Mouse (Mus musculus): ENCODE results near the gene Vmn1r231. TPM values are rescaled to one million over a fixed set of nuclear protein-coding genes. Genes with fewer than 3 reads are reported as not detected.

Gene Vmn1r231
- not detected in 2 replicates for polyA plus RNA-seq (2014; fragmentation: Nextera tagmentation; extraction: Ambion mirVana)

DNA sequence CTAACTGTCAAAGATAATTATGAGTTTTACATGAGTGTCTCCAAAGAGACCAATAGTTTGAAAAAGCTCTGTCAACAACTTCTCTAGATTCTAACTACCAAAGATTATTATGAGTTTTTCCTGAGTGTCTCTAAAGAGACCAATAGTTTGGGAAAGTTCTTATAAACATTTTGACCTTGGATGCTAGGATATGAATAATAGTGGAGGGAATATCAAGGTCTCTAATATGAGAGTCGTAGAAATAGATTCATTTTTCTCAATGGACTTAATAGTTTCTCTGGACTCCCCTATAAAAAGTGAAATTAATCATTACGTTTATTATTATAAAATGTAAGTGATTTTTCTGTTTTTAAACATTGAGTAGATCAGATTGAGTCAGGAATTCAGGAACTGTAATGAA lies at the start of gene Vmn1r231:
TSS of gene Vmn1r231 (minus strand) at position 101 of the 400 bp plus-strand sequence.
- Histone ChIP-seq H3K4me2 (ENCODE audit: low read depth, low read length) (no peak within 1 kb of the TSS), H3K27ac (ENCODE audit: low read depth, low read length) (no peak within 1 kb of the TSS), H3K9ac (replicated peaks; ENCODE audit: low read depth, low read length) (no peak within 1 kb of the TSS), H3K4me1 (ENCODE audit: control insufficient read depth, insufficient read depth, low read length) (no peaks in the 10 kb centered on the region), H3K4me3 (ENCODE audit: low read depth, low read length) (no peak within 1 kb of the TSS), H3K27me3 (ENCODE audit: control insufficient read depth, insufficient read depth, low read length) (no peaks in the 10 kb centered on the region), H3K36me3 (ENCODE audit: control insufficient read depth, insufficient read depth, low read length) (no peaks in the 10 kb centered on the region), H3K9me3 (ENCODE audit: control insufficient read depth, low read length) (no peaks in the 10 kb centered on the region)
- ATAC-seq (ENCODE audit: low read depth) = no peak
- 64% methylated on average over 2 of the region's 2 CpGs for WGBS

DNA sequence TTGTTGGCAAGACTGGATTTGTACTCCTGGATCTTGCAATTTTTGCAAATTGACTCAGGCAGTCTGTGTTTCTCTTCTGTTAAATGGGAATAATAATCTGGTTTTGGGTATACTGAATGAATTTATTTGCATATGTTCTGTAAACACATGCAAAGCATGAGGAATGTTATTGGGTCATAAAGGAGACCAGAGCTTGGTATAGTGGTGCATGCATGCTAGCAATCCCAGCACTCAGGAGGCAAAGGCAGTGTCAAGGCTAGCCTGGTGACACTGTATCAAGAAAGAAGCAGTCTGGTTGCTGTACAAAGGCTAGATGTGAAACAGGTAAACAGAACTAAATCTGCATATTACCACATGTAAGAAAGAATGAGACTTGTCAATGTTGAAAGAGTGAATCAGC lies 41.7 kb upstream of the Vmn1r231 start:
- H3K9me3 ChIP-seq (ENCODE audit: control insufficient read depth, low read length) = no peaks in the 10 kb centered on the region
- ATAC-seq (ENCODE audit: low read depth) = no peak
- H3K9ac ChIP-seq (replicated peaks; ENCODE audit: low read depth, low read length) = peak overlapping the region; percentile 84; the same call in 1 of the 2 replicates
- H3K4me2 ChIP-seq (ENCODE audit: low read depth, low read length) = peak overlapping the region; percentile 67
- peaks cover 23% of the 10 kb centered on the region for H3K4me1 ChIP-seq (ENCODE audit: control insufficient read depth, insufficient read depth, low read length)
- H3K27me3 ChIP-seq (ENCODE audit: control insufficient read depth, insufficient read depth, low read length) = no peaks in the 10 kb centered on the region
- H3K36me3 ChIP-seq (ENCODE audit: control insufficient read depth, insufficient read depth, low read length) = 0 out of 2 replicates have a peak, but pooled peaks cover 3% of the 10 kb centered on the region
- H3K4me3 ChIP-seq (ENCODE audit: low read depth, low read length) = peak overlapping the region; percentile 76
- H3K27ac ChIP-seq (ENCODE audit: low read depth, low read length) = no peak overlapping the region

DNA sequence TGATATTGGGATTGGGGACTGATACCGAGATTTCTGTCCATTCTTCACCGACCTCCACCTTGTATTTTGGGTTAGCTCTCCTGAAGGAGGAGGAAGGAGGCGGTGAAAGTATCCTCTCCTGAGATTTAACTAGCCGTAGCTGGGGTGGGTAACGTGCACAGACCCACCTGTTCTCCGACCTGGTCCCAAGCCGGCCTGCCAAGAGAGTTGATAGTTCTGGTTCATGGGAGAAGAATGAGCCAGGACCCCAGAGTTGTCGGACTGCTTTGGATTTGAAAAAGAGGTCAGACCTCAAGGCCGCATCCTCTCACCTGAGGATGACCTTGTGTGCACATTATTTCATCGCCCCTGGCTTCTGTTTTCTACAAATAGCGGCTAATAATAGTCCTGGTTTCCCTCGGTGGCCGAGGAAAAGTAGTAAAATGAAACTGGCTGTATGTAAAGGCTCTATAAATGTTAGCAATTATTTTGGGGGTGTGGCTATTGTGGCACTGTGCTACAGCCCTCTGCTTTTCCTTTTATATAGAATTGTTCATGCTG lies 41.2 kb upstream of the Vmn1r231 start:
- 1% methylated on average over 13 of the region's 13 CpGs for WGBS
- no peaks in the 10 kb centered on the region for H3K27me3 ChIP-seq (ENCODE audit: control insufficient read depth, insufficient read depth, low read length)

DNA sequence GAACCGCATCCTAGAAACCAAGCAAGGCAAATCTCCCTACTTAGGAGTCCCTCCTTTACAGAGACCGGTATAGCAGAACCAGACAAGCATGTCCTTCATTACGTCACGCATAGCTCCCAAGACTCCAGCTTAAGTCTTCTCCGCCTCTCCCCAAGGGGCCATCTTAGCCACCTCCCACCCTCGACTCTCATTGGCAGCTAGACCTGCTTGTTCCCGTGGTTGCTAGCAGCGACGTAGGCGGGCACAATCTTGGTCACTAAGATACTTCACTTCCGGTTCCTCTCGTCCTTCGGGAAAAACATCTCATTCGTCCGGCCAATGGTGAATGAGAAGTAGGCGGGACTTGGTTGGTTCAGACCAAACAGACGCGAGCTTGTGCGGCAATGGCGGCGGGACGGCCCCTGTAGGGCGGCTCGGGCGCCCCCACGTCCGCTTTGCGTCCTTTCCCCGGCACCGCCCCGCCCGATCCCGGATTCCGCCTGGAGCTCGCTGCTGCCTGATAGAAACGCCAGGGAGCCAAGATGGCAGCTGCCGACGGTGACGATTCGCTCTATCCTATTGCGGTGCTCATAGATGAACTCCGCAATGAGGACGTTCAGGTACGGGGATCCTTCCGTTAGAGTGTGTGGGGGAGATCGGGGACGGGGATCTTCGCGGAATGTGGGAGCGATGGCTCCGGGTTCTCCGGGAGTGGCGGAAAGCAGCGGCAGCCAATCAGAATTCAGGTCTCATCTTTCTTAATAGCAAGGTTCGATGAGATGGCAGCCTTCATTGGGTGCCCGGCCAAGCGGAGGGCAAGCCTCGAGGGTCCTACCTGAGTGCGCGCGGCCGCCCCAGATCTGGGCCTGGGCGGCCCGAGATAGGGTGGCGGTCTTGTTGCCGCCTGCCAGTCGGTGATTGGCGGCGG lies 40.3 kb upstream of the Vmn1r231 start, which contains the start of gene Ppp2r1a:
TSS of gene Ppp2r1a (plus strand) at position 327 of the 907 bp plus-strand sequence.
- peaks cover 23% of the 10 kb centered on the region for H3K4me1 ChIP-seq (ENCODE audit: control insufficient read depth, insufficient read depth, low read length)
- peak; percentile 98 for ATAC-seq (ENCODE audit: low read depth)
- peak within 1 kb of the TSS; percentile 76 for H3K4me3 ChIP-seq (ENCODE audit: low read depth, low read length)
- no peaks in the 10 kb centered on the region for H3K9me3 ChIP-seq (ENCODE audit: control insufficient read depth, low read length)
- H3K27ac ChIP-seq (ENCODE audit: low read depth, low read length) = peak within 1 kb of the TSS; percentile 99
- peak within 1 kb of the TSS; percentile 84 for H3K9ac ChIP-seq (replicated peaks; ENCODE audit: low read depth, low read length)
- peak within 1 kb of the TSS; percentile 67 for H3K4me2 ChIP-seq (ENCODE audit: low read depth, low read length)
- under 1% methylated on average over 69 of the region's 69 CpGs for WGBS
- H3K27me3 ChIP-seq (ENCODE audit: control insufficient read depth, insufficient read depth, low read length) = no peaks in the 10 kb centered on the region
- H3K36me3 ChIP-seq (ENCODE audit: control insufficient read depth, insufficient read depth, low read length) = no peaks in the 10 kb centered on the region

More for the DNA sequence above, 41.2 kb upstream of the Vmn1r231 start:
- Histone ChIP-seq H3K9ac (replicated peaks; ENCODE audit: low read depth, low read length) (peak overlapping the region; percentile 84), H3K9me3 (ENCODE audit: control insufficient read depth, low read length) (no peaks in the 10 kb centered on the region), H3K4me3 (ENCODE audit: low read depth, low read length) (peak overlapping the region; percentile 76), H3K4me2 (ENCODE audit: low read depth, low read length) (peak overlapping the region; percentile 67), H3K36me3 (ENCODE audit: control insufficient read depth, insufficient read depth, low read length) (no peaks in the 10 kb centered on the region), H3K27ac (ENCODE audit: low read depth, low read length) (peak overlapping the region; percentile 99), H3K4me1 (ENCODE audit: control insufficient read depth, insufficient read depth, low read length) (peaks cover 23% of the 10 kb centered on the region)
- no peak for ATAC-seq (ENCODE audit: low read depth)

DNA sequence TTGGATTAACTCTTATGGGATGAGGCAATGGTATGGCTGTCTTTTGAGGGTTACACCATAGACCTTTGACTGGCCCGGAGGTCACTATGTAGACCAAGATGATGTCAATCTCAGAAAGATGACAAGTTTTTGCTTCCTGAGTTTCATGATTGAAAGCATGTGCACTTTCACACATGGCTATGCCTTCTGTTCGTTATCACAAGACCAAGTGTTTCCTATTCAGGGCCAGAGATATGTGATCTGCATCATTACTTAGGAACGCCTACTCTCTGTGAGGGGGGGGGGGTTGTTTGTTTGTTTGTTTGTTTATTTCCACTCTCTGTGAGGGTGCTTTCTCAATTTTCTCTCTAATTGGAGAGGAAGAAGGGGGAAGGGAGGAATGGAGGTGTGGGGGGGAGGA lies 39.3 kb upstream of the Vmn1r231 start:
- H3K27me3 ChIP-seq (ENCODE audit: control insufficient read depth, insufficient read depth, low read length) = no peaks in the 10 kb centered on the region
- H3K4me3 ChIP-seq (ENCODE audit: low read depth, low read length) = peak overlapping the region; percentile 76
- H3K4me1 ChIP-seq (ENCODE audit: control insufficient read depth, insufficient read depth, low read length) = peaks cover 23% of the 10 kb centered on the region
- H3K36me3 ChIP-seq (ENCODE audit: control insufficient read depth, insufficient read depth, low read length) = no peaks in the 10 kb centered on the region
- 0 out of 2 replicates have a peak, but pooled peaks have one; percentile 0 for ATAC-seq (ENCODE audit: low read depth)
- WGBS = 40% methylated on average over 3 of the region's 3 CpGs
- peak overlapping the region; percentile 60 for H3K4me2 ChIP-seq (ENCODE audit: low read depth, low read length)
- H3K27ac ChIP-seq (ENCODE audit: low read depth, low read length) = peak overlapping the region; percentile 99
- no peaks in the 10 kb centered on the region for H3K9me3 ChIP-seq (ENCODE audit: control insufficient read depth, low read length)
- peak overlapping the region; percentile 64 for H3K9ac ChIP-seq (replicated peaks; ENCODE audit: low read depth, low read length)

DNA sequence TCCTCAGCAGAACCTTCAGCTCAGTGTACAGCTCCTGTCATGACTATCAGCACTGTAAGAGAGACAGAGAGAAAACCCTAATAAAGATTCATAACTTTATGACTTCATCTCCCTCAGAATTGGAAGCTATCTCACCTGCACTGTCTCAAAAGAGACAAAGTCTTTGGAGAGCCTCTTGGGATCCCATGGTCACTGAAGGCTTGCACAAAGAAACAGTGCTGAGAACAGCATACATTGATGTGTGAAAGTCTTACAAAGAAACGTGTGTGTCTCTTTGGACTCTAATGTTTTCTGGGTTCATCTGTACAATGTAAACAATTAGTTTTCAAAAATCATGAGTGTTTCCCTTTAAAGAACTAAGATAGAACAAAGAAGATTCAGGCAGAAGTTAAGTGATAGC lies 14.7 kb upstream of the Vmn1r231 start, which contains the start of gene Vmn1r232:
TSS of gene Vmn1r232 (minus strand) at position 101 of the 400 bp plus-strand sequence.
- H3K27me3 ChIP-seq (ENCODE audit: control insufficient read depth, insufficient read depth, low read length) = no peaks in the 10 kb centered on the region
- H3K36me3 ChIP-seq (ENCODE audit: control insufficient read depth, insufficient read depth, low read length) = no peaks in the 10 kb centered on the region
- WGBS = 57% methylated on average over 1 of the region's 1 CpGs
- H3K9me3 ChIP-seq (ENCODE audit: control insufficient read depth, low read length) = no peaks in the 10 kb centered on the region
- no peak within 1 kb of the TSS for H3K4me3 ChIP-seq (ENCODE audit: low read depth, low read length)
- no peak within 1 kb of the TSS for H3K27ac ChIP-seq (ENCODE audit: low read depth, low read length)
- no peak within 1 kb of the TSS for H3K4me2 ChIP-seq (ENCODE audit: low read depth, low read length)
- no peak for ATAC-seq (ENCODE audit: low read depth)
- no peaks in the 10 kb centered on the region for H3K4me1 ChIP-seq (ENCODE audit: control insufficient read depth, insufficient read depth, low read length)
- H3K9ac ChIP-seq (replicated peaks; ENCODE audit: low read depth, low read length) = no peak within 1 kb of the TSS

DNA sequence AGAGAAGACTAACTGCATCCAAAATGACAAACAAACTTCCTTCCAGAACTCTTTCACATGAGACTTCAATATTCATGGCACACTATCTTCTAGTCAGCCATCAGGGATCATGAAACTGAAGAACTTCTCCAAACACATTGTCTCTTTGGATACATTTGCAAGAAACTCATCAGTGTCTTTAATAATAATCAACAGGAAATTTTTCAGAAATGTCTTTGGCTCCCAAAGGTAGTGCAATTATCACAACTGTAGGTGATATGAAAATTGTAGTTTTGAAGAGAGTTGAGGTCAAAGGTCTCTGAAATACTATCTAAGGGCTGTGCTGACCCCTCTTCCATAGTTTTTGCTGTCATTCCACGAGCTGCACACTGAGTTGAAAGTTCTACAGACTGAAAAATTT lies 64.7 kb downstream of the Vmn1r231 start, which contains the start of gene Vmn1r230:
TSS of gene Vmn1r230 (plus strand) at position 301 of the 400 bp plus-strand sequence.
- Histone ChIP-seq H3K9ac (replicated peaks; ENCODE audit: low read depth, low read length) (no peak within 1 kb of the TSS), H3K27me3 (ENCODE audit: control insufficient read depth, insufficient read depth, low read length) (no peaks in the 10 kb centered on the region), H3K4me1 (ENCODE audit: control insufficient read depth, insufficient read depth, low read length) (no peaks in the 10 kb centered on the region), H3K27ac (ENCODE audit: low read depth, low read length) (no peak within 1 kb of the TSS), H3K4me3 (ENCODE audit: low read depth, low read length) (no peak within 1 kb of the TSS), H3K9me3 (ENCODE audit: control insufficient read depth, low read length) (no peaks in the 10 kb centered on the region), H3K4me2 (ENCODE audit: low read depth, low read length) (no peak within 1 kb of the TSS), H3K36me3 (ENCODE audit: control insufficient read depth, insufficient read depth, low read length) (no peaks in the 10 kb centered on the region)
- 27% methylated on average over 1 of the region's 1 CpGs for WGBS
- no peak for ATAC-seq (ENCODE audit: low read depth)

All from neural tube, embryonic 14.5 days (tissue).